Comparison of ENCODE assay signal across 8 mouse cellular contexts in genomic region chr4:148429686-148430085, GRCm38 (mm10). TPM values are rescaled to one million over a fixed set of nuclear protein-coding genes. Genes with fewer than 3 reads are reported as not detected.
A peak's percentile ranks its signal among the peaks of the same experiment; 100 is the strongest.
DNase-seq lines count a peak whose midpoint lies in the region; ATAC-seq and TF ChIP-seq lines count a peak whose summit lies in the region.

No protein-coding gene starts in this region.

- no peak overlapping the region for H3K4me2 ChIP-seq in lung, embryonic 14.5 days

- H3K9ac ChIP-seq in lung, embryonic 14.5 days: no peak overlapping the region

- no peaks in the 10 kb centered on the region for H3K4me1 ChIP-seq in lung, embryonic 14.5 days (ENCODE audit: insufficient read depth)

- peak; percentile 22; the same call in 1 of the 2 replicates for ATAC-seq in lung, embryonic 14.5 days (ENCODE audit: insufficient read depth)

- DNase-seq in A20 (ENCODE audit: low read depth, low spot score): peak; percentile 59
- peak; percentile 78 for DNase-seq in R1 (ENCODE audit: low read depth, low spot score)
- peak; percentile 80 for DNase-seq in cerebellum, postnatal 36 days
- DNase-seq in gastrocnemius, postnatal 10 days: peak; percentile 81
- DNase-seq in kidney, postnatal 14 days: peak; percentile 63
- DNase-seq in lung, embryonic 14.5 days: peak; percentile 83
- peak; percentile 49 for DNase-seq in ovary, postnatal 14 days (ENCODE audit: low spot score)
- peak; percentile 53 for DNase-seq in urinary bladder, postnatal 14 days (ENCODE audit: low spot score)

- no peaks in the 10 kb centered on the region for H3K9me3 ChIP-seq in lung, embryonic 14.5 days (ENCODE audit: low read depth, low read length)

- TF ChIP-seq CTCF in lung, embryonic 14.5 days (IDR thresholded peaks at IDR 0.05; ENCODE audit: low read depth): peak; percentile 85

- H3K27me3 ChIP-seq in lung, embryonic 14.5 days (ENCODE audit: insufficient read depth, low read length): no peaks in the 10 kb centered on the region

- whole genome bisulfite sequencing in lung, embryonic 14.5 days: 26% methylated on average over 6 of the region's 6 CpGs

- H3K36me3 ChIP-seq in lung, embryonic 14.5 days (ENCODE audit: insufficient read depth): 0 out of 2 replicates have a peak, but pooled peaks cover 6% of the 10 kb centered on the region

- H3K4me3 ChIP-seq in lung, embryonic 14.5 days (ENCODE audit: low read depth, low read length): no peak overlapping the region

- H3K27ac ChIP-seq in lung, embryonic 14.5 days (ENCODE audit: low read depth): no peak overlapping the region

RNA-seq across cellular contexts. Expression of gene Ubiad1, which starts 14.9 kb away (rescaled TPM):
- total RNA-seq in gastrocnemius, postnatal 10 days (2021): 1 to 10 TPM; 7.5 to 9.2 TPM
- 18.2 and 19.2 TPM in 2 replicates for polyA plus RNA-seq in lung, embryonic 14.5 days (2014; fragmentation: Nextera tagmentation; extraction: Ambion mirVana)

RNA-seq across cellular contexts. Expression of gene Mtor, which starts 18.7 kb away (rescaled TPM):
- total RNA-seq in gastrocnemius, postnatal 10 days (2021): 10 to 100 TPM; 26.3 to 30.6 TPM
- polyA plus RNA-seq in lung, embryonic 14.5 days (2014; fragmentation: Nextera tagmentation; extraction: Ambion mirVana): 21.3 and 23.5 TPM in 2 replicates
